7 mouse cellular contexts compared by ENCODE assay signal in genomic region chr2:141013443-141014165, GRCm38 (mm10).
DNase-seq lines count a peak whose midpoint lies in the region; ATAC-seq and TF ChIP-seq lines count a peak whose summit lies in the region.

No protein-coding gene starts in this region.

- no peak overlapping the region for H3K27ac ChIP-seq in heart, postnatal 0 days (ENCODE audit: low read depth)
- no peak overlapping the region for H3K27ac ChIP-seq in midbrain, embryonic 16.5 days (ENCODE audit: low read length)

- no peak overlapping the region for H3K4me3 ChIP-seq in heart, postnatal 0 days (ENCODE audit: low read depth, low read length)
- no peak overlapping the region for H3K4me3 ChIP-seq in midbrain, embryonic 16.5 days (ENCODE audit: low read depth, low read length)

- H3K9ac ChIP-seq in heart, postnatal 0 days (replicated peaks; ENCODE audit: low read depth, low read length), result no peak overlapping the region
- H3K9ac ChIP-seq in midbrain, embryonic 16.5 days (ENCODE audit: low read depth, low read length), result no peak overlapping the region

- H3K36me3 ChIP-seq in heart, postnatal 0 days (replicated peaks; ENCODE audit: control insufficient read depth, insufficient read depth, low read length), result no peaks in the 10 kb centered on the region
- H3K36me3 ChIP-seq in midbrain, embryonic 16.5 days (ENCODE audit: control insufficient read depth, insufficient read depth, low read length), result no peaks in the 10 kb centered on the region

- no peak overlapping the region for H3K4me2 ChIP-seq in heart, postnatal 0 days (ENCODE audit: low read depth, low read length)
- no peak overlapping the region for H3K4me2 ChIP-seq in midbrain, embryonic 16.5 days (ENCODE audit: low read length)

- no peaks in the 10 kb centered on the region for H3K27me3 ChIP-seq in heart, postnatal 0 days (ENCODE audit: control insufficient read depth, insufficient read depth, low read length)
- H3K27me3 ChIP-seq in midbrain, embryonic 16.5 days (ENCODE audit: control insufficient read depth, insufficient read depth, low read depth, low read length), result no peaks in the 10 kb centered on the region

- no peak for TF ChIP-seq EP300 in heart, postnatal 0 days (IDR thresholded peaks at IDR 0.05; ENCODE audit: low read depth)

- WGBS in heart, postnatal 0 days, result 53% methylated on average over 8 of the region's 8 CpGs
- 41% methylated on average over 8 of the region's 8 CpGs for WGBS in midbrain, embryonic 16.5 days

- DNase-seq in right cerebral cortex, postnatal 4 days, result peak; percentile 4
- no peak for DNase-seq in right cerebral cortex, adult 2 months (ENCODE audit: low spot score in 2 of 2)
- peak; percentile 26 to 56 for DNase-seq in cerebellum, postnatal 25 days
- no peak for DNase-seq in heart, postnatal 0 days (ENCODE audit: low spot score)
- DNase-seq in left cerebral cortex, adult 9 months (ENCODE audit: low spot score in 2 of 2), result no peak

- peaks cover 6% of the 10 kb centered on the region for H3K4me1 ChIP-seq in heart, postnatal 0 days (ENCODE audit: control insufficient read depth, insufficient read depth)
- no peaks in the 10 kb centered on the region for H3K4me1 ChIP-seq in midbrain, embryonic 16.5 days (ENCODE audit: control insufficient read depth, insufficient read depth, low read length)

- no peaks in the 10 kb centered on the region for H3K9me3 ChIP-seq in heart, postnatal 0 days (replicated peaks; ENCODE audit: control insufficient read depth, low read length)
- no peaks in the 10 kb centered on the region for H3K9me3 ChIP-seq in midbrain, embryonic 16.5 days (replicated peaks; ENCODE audit: control insufficient read depth, low read length, poor library complexity, severe bottlenecking)

- ATAC-seq in heart, postnatal 0 days (ENCODE audit: insufficient read depth, low read depth), result peak; percentile 58; the same call in 1 of the 2 replicates
- ATAC-seq in midbrain, embryonic 16.5 days, result 0 out of 2 replicates have a peak, but pooled peaks have one; percentile 60
- ATAC-seq in monocyte, adult 5-6 weeks (replicated peaks; ENCODE audit: insufficient number of reproducible peaks, low FRiP score, low TSS enrichment, poor library complexity, severe bottlenecking), result no peak

- no peak for TF ChIP-seq CTCF in heart, postnatal 0 days (IDR thresholded peaks at IDR 0.05; ENCODE audit: low read depth)

Comparison
In these comparisons a context has a peak if more than half of its experiments do, and no peak if none do; other contexts are left out.
1. DNase-seq: peak in right cerebral cortex, postnatal 4 days (single experiment) and cerebellum, postnatal 25 days (2 of 2); none in right cerebral cortex, adult 2 months (0 of 2), heart, postnatal 0 days (single experiment) and left cerebral cortex, adult 9 months (0 of 2).